In the genomic region with DNA sequence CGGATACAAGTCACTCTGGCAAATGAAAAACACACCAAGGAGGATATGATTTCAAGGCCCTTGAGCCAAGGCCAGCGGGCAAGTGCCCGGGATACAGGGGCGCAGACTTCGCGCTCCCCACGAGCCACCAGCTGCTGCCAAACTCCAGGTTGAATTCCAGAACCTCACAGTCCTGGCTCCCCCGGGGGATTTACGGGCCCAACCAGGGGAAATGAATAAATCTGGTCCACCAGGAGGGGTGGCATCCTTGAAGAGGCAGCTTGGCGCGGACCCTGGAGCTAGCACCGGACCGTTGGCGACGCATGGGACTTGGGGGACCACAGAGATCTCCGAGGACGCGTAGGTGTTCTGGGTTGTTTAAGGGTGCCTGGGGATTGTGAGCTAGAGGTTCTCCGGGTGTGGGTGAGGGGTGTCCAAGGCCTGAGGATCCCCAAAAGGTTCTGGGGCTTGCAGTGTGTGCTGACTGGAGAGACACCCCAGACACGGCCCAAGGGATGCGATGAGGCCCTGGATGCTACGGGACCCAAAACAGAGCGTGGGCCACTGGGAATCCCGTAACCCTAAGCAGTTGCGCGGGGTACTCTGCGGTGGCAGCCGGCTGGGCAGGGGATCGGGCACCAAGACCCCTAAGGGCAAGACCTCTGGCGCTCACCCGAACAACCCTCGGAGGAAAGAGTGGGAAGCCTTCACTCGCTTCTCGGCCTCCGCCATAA, we compare ENCODE assay signal across 8 mouse cellular contexts. TPM values are rescaled to one million over a fixed set of nuclear protein-coding genes. Genes with fewer than 3 reads are reported as not detected.
DNase-seq lines count a peak whose midpoint lies in the region; ATAC-seq and TF ChIP-seq lines count a peak whose summit lies in the region.

No protein-coding gene starts in this region.

- TF ChIP-seq CTCF in bone marrow macrophage, adult 2 months (IDR thresholded peaks at IDR 0.05; ENCODE audit: low read depth, low read length) = no peak
- no peak for TF ChIP-seq CTCF in stomach, postnatal 0 days (IDR thresholded peaks at IDR 0.05; ENCODE audit: low read depth)

- intact Hi-C loops in left cerebral cortex, postnatal 14 days (cut with DNase I) = loop anchor here (2.0 kb wide), 1 partner anchor 51 kb away; the partner anchor contains the start of gene Gzf1

- H3K27me3 ChIP-seq in forebrain, embryonic 11.5 days (ENCODE audit: control insufficient read depth, insufficient read depth, low read length) = no peaks in the 10 kb centered on the region
- no peaks in the 10 kb centered on the region for H3K27me3 ChIP-seq in stomach, postnatal 0 days (ENCODE audit: control insufficient read depth, insufficient read depth, low read length)

- no peaks in the 10 kb centered on the region; the same call in 1 of the 2 replicates for H3K9me3 ChIP-seq in forebrain, embryonic 11.5 days (ENCODE audit: control insufficient read depth, low read length)
- H3K9me3 ChIP-seq in stomach, postnatal 0 days (ENCODE audit: control insufficient read depth, low read length) = no peaks in the 10 kb centered on the region

- no peak for TF ChIP-seq EP300 in stomach, postnatal 0 days (optimal IDR thresholded peaks at IDR 0.05)

- peak; percentile 37 to 49 for DNase-seq in layer of hippocampus, postnatal 10 days (ENCODE audit: low spot score in 2 of 2)
- no peak for DNase-seq in layer of hippocampus, adult 9-11 months
- DNase-seq in forebrain, embryonic 11.5 days (ENCODE audit: low spot score) = peak; percentile 59
- peak; percentile 21 to 25 for DNase-seq in left cerebral cortex, postnatal 14 days (ENCODE audit: low spot score in 2 of 2)
- DNase-seq in mesoderm, embryonic 11.5 days (ENCODE audit: low read depth, low spot score) = peak; percentile 39
- peak; percentile 23 for DNase-seq in stomach, postnatal 0 days (ENCODE audit: low spot score)

- peak overlapping the region; percentile 80 for H3K4me2 ChIP-seq in forebrain, embryonic 11.5 days (ENCODE audit: low read depth, low read length, severe bottlenecking)
- H3K4me2 ChIP-seq in stomach, postnatal 0 days (replicated peaks; ENCODE audit: low read depth) = peak overlapping the region; percentile 93

- H3K9ac ChIP-seq in forebrain, embryonic 11.5 days (ENCODE audit: low read length) = peak overlapping the region; percentile 83
- peak overlapping the region; percentile 81 for H3K9ac ChIP-seq in stomach, postnatal 0 days (ENCODE audit: low read length)

- peak overlapping the region; percentile 30 for H3K27ac ChIP-seq in bone marrow macrophage, adult 2 months (ENCODE audit: insufficient read depth, low read depth, low read length)
- no peak overlapping the region for H3K27ac ChIP-seq in forebrain, embryonic 11.5 days (ENCODE audit: low read depth, low read length)
- peak overlapping the region; percentile 58; the same call in 1 of the 2 replicates for H3K27ac ChIP-seq in stomach, postnatal 0 days (replicated peaks)

- H3K4me3 ChIP-seq in bone marrow macrophage, adult 2 months (ENCODE audit: insufficient read depth, low read length) = peak overlapping the region; percentile 78
- peak overlapping the region; percentile 71 for H3K4me3 ChIP-seq in forebrain, embryonic 11.5 days (ENCODE audit: low read depth, low read length)
- peak overlapping the region; percentile 75 for H3K4me3 ChIP-seq in stomach, postnatal 0 days (ENCODE audit: low read depth, low read length)

- no peaks in the 10 kb centered on the region for H3K36me3 ChIP-seq in forebrain, embryonic 11.5 days (ENCODE audit: control insufficient read depth, insufficient read depth, low read length)
- no peaks in the 10 kb centered on the region for H3K36me3 ChIP-seq in stomach, postnatal 0 days (ENCODE audit: control insufficient read depth, insufficient read depth, low read length)

- TF ChIP-seq POLR2A in bone marrow macrophage, adult 2 months (IDR thresholded peaks at IDR 0.05; ENCODE audit: borderline replicate concordance, low read depth, low read length) = no peak

- 1% methylated on average over 32 of the region's 35 CpGs for WGBS in forebrain, embryonic 11.5 days
- WGBS in stomach, postnatal 0 days = under 1% methylated on average over 35 of the region's 35 CpGs

- peaks cover 19% of the 10 kb centered on the region for H3K4me1 ChIP-seq in bone marrow macrophage, adult 2 months (ENCODE audit: control insufficient read depth, insufficient read depth, low read length)
- peaks cover 5% of the 10 kb centered on the region; the same call in 1 of the 2 replicates for H3K4me1 ChIP-seq in forebrain, embryonic 11.5 days (replicated peaks; ENCODE audit: control insufficient read depth, insufficient read depth, low read length)
- 0 out of 2 replicates have a peak, but pooled peaks cover 3% of the 10 kb centered on the region for H3K4me1 ChIP-seq in stomach, postnatal 0 days (replicated peaks; ENCODE audit: control insufficient read depth, insufficient read depth)

- ATAC-seq in forebrain, embryonic 11.5 days (replicated peaks; ENCODE audit: low FRiP score) = no peak; the same call in 1 of the 2 replicates
- ATAC-seq in hematopoietic stem cell, adult 5-6 weeks (replicated peaks in 1 of 2; ENCODE audit: insufficient read depth in 1 of 2, low FRiP score in 2 of 2, low TSS enrichment in 1 of 2, low read depth in 1 of 2, poor library complexity in 2 of 2, severe bottlenecking in 2 of 2) = peak; percentile 20 to 41
- peak; percentile 69 for ATAC-seq in stomach, postnatal 0 days (ENCODE audit: low FRiP score, low TSS enrichment)

RNA-seq across cellular contexts. Expression of gene Napb, which starts 0.5 kb away (rescaled TPM):
- total RNA-seq in layer of hippocampus, postnatal 10 days (2021) = 100 to 1,000 TPM; 232 to 251 TPM
- 3.4 and 3.7 TPM in 2 replicates for polyA plus RNA-seq in bone marrow macrophage, adult 2 months (2012; ENCODE audit: insufficient read depth, insufficient read length, missing spikeins)
- polyA plus RNA-seq in forebrain, embryonic 11.5 days (2014; fragmentation: Nextera tagmentation; extraction: Ambion mirVana) = 13.9 and 14.3 TPM in 2 replicates
- total RNA-seq in hematopoietic stem cell, adult 5-6 weeks (2017) = 1.4 and 2.9 TPM in 2 replicates
- 100 to 1,000 TPM; 286 to 309 TPM for total RNA-seq in left cerebral cortex, postnatal 14 days (2021)
- 2.2 and 2.4 TPM in 2 replicates for polyA plus RNA-seq in stomach, postnatal 0 days (2015; fragmentation: Nextera tagmentation; extraction: Ambion mirVana)

RNA-seq across cellular contexts. Expression of gene Cstl1, which starts 18.4 kb away (rescaled TPM):
- under 1 TPM in 1 of 2 experiments, not detected in 1; 0.71 TPM for total RNA-seq in layer of hippocampus, postnatal 10 days (2021)
- polyA plus RNA-seq in bone marrow macrophage, adult 2 months (2012; ENCODE audit: insufficient read depth, insufficient read length, missing spikeins) = not detected in 2 replicates
- not detected in 2 replicates for polyA plus RNA-seq in forebrain, embryonic 11.5 days (2014; fragmentation: Nextera tagmentation; extraction: Ambion mirVana)
- total RNA-seq in hematopoietic stem cell, adult 5-6 weeks (2017) = not detected in 2 replicates
- not detected for total RNA-seq in left cerebral cortex, postnatal 14 days (2021)
- polyA plus RNA-seq in stomach, postnatal 0 days (2015; fragmentation: Nextera tagmentation; extraction: Ambion mirVana) = not detected in 2 replicates

RNA-seq across cellular contexts. Expression of gene Cst11, which starts 39.5 kb away (rescaled TPM):
- total RNA-seq in layer of hippocampus, postnatal 10 days (2021) = not detected
- polyA plus RNA-seq in bone marrow macrophage, adult 2 months (2012; ENCODE audit: insufficient read depth, insufficient read length, missing spikeins) = not detected in 2 replicates
- polyA plus RNA-seq in forebrain, embryonic 11.5 days (2014; fragmentation: Nextera tagmentation; extraction: Ambion mirVana) = not detected in 2 replicates
- total RNA-seq in hematopoietic stem cell, adult 5-6 weeks (2017) = not detected in 2 replicates
- total RNA-seq in left cerebral cortex, postnatal 14 days (2021) = not detected
- 0.98 and 1.2 TPM in 2 replicates for polyA plus RNA-seq in stomach, postnatal 0 days (2015; fragmentation: Nextera tagmentation; extraction: Ambion mirVana)

RNA-seq across cellular contexts. Expression of gene 8030411F24Rik, which starts 50.0 kb away (rescaled TPM):
- total RNA-seq in layer of hippocampus, postnatal 10 days (2021) = not detected
- not detected in 2 replicates for polyA plus RNA-seq in bone marrow macrophage, adult 2 months (2012; ENCODE audit: insufficient read depth, insufficient read length, missing spikeins)
- not detected in 2 replicates for polyA plus RNA-seq in forebrain, embryonic 11.5 days (2014; fragmentation: Nextera tagmentation; extraction: Ambion mirVana)
- not detected in 2 replicates for total RNA-seq in hematopoietic stem cell, adult 5-6 weeks (2017)
- total RNA-seq in left cerebral cortex, postnatal 14 days (2021) = not detected
- polyA plus RNA-seq in stomach, postnatal 0 days (2015; fragmentation: Nextera tagmentation; extraction: Ambion mirVana) = not detected in 2 replicates

RNA-seq across cellular contexts. Expression of gene Gzf1, which starts 50.9 kb away (rescaled TPM):
- 10 to 100 TPM; 24.0 to 26.2 TPM for total RNA-seq in layer of hippocampus, postnatal 10 days (2021)
- polyA plus RNA-seq in bone marrow macrophage, adult 2 months (2012; ENCODE audit: insufficient read depth, insufficient read length, missing spikeins) = 18.5 and 20.2 TPM in 2 replicates
- 27.8 and 29.3 TPM in 2 replicates for polyA plus RNA-seq in forebrain, embryonic 11.5 days (2014; fragmentation: Nextera tagmentation; extraction: Ambion mirVana)
- total RNA-seq in hematopoietic stem cell, adult 5-6 weeks (2017) = 17.4 and 22.4 TPM in 2 replicates
- total RNA-seq in left cerebral cortex, postnatal 14 days (2021) = 10 to 100 TPM; 25.9 to 26.7 TPM
- polyA plus RNA-seq in stomach, postnatal 0 days (2015; fragmentation: Nextera tagmentation; extraction: Ambion mirVana) = 8.0 and 9.4 TPM in 2 replicates

Comparison
In these comparisons a context has a peak if more than half of its experiments do, and no peak if none do; other contexts are left out.
1. RNA of gene Napb, which starts 0.5 kb away (total RNA-seq): 286 to 309 TPM in left cerebral cortex, postnatal 14 days and 232 to 251 TPM in layer of hippocampus, postnatal 10 days; 1.4 to 2.9 TPM in hematopoietic stem cell, adult 5-6 weeks; every median in the first group is over 10 times any median in the second.
2. Peak in every context shown above with its lines, with median percentiles within 50 percentile points of each other: H3K4me3 ChIP-seq.